Mouse (Mus musculus): ENCODE results near the gene Sgms1.

DNA sequence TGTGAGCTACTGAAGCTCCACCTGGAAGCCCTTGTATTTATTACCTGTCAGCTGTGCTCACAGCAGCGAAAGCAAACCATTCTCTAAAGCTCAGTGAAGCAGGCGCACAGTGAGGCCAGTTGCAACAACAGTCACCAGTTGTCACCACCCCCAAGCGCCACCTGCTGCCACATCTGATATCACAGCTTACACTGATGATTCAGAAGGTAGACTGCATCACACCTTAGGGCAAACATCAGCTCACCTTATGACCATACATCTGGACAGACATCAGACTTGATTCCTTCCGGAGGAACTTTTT is 69.2 kb downstream of the Sgms1 start:
- TF ChIP-seq POLR2A (IDR thresholded peaks at IDR 0.05; ENCODE audit: low read depth, low read length) (no peak), CTCF (IDR thresholded peaks at IDR 0.05; ENCODE audit: extremely low read depth, insufficient read depth, insufficient read length, insufficient replicate concordance) (peak; percentile 90; the same call in 1 of the 2 replicates)
